Mouse (Mus musculus) liver, embryonic 15.5 days (tissue): ENCODE results near the gene Capn5. TPM values are rescaled to one million over a fixed set of nuclear protein-coding genes. Genes with fewer than 3 reads are reported as not detected.

Experiments used
- ATAC-seq: fragments of 200-750 bp; cut with Nextera tagmentation; 2 replicates; pipeline ENCODE4 v1.8.0; 2017; ENCODE audit warnings: moderate number of reproducible peaks, mild to moderate bottlenecking, moderate library complexity; ENCODE audit not compliant: insufficient read depth
- H3K27ac ChIP-seq: fragments of 300-500 bp; sonication (generic); replicated peaks from 2 replicates; pipeline ENCODE4 v1.5.1; 2015; ENCODE audit warnings: mild to moderate bottlenecking, inconsistent platforms
- H3K27me3 ChIP-seq: fragments of 300-500 bp; sonication (generic); 2 replicates; pipeline ENCODE4 v1.6.1; 2015; ENCODE audit warnings: mild to moderate bottlenecking, inconsistent platforms
- H3K36me3 ChIP-seq: fragments of 300-500 bp; sonication (generic); replicated peaks from 2 replicates; pipeline ENCODE4 v1.6.1; 2015; ENCODE audit warnings: moderate library complexity, mild to moderate bottlenecking, inconsistent platforms
- H3K4me1 ChIP-seq: fragments of 300-500 bp; sonication (generic); replicated peaks from 2 replicates; pipeline ENCODE4 v1.6.1; 2015; ENCODE audit warnings: inconsistent platforms
- H3K4me2 ChIP-seq: fragments of 300-500 bp; sonication (generic); 2 replicates; pipeline ENCODE4 v1.6.1; 2015; ENCODE audit warnings: moderate library complexity, mild to moderate bottlenecking, inconsistent platforms
- H3K4me3 ChIP-seq: fragments of 300-500 bp; sonication (generic); replicated peaks from 2 replicates; pipeline ENCODE4 v1.5.1; 2015; ENCODE audit warnings: mild to moderate bottlenecking, inconsistent platforms
- H3K9ac ChIP-seq: fragments of 300-500 bp; sonication (generic); 2 replicates; pipeline ENCODE4 v1.6.1; 2015; ENCODE audit warnings: moderate library complexity, mild to moderate bottlenecking, inconsistent platforms
- H3K9me3 ChIP-seq: fragments of 300-500 bp; sonication (generic); replicated peaks from 2 replicates; pipeline ENCODE4 v1.6.1; 2016; ENCODE audit warnings: inconsistent platforms
- WGBS: fragments of 180-500 bp; shearing (Covaris S2); methylation state at CpG from one replicate; pipeline ENCODE4 v1.1.7; 2015; ENCODE audit warnings: mixed read lengths; ENCODE audit not compliant: insufficient replicate concordance; 5-methylcytosine and 5-hydroxymethylcytosine counted together
- polyA plus RNA-seq: library from polyadenylated mRNA; unstranded; fragments of >200 nt; fragmentation: Nextera tagmentation; extraction: Ambion mirVana; gene quantifications from 2 replicates; pipeline ENCODE4 v1.2.1, GENCODE M21; 2015

Capn5 gene
- polyA plus RNA-seq, 1 experiment from 2014 or later = 14.3 TPM

GRCm38 (mm10) chr7:98111233-98111632 is 66.8 kb downstream of the Capn5 start:
- H3K9me3 ChIP-seq = no peaks in the 10 kb centered on the region
- H3K36me3 ChIP-seq = no peaks in the 10 kb centered on the region
- H3K4me2 ChIP-seq = no peak overlapping the region
- H3K4me3 ChIP-seq = no peak overlapping the region
- no peak for ATAC-seq
- H3K9ac ChIP-seq = no peak overlapping the region
- H3K4me1 ChIP-seq = no peaks in the 10 kb centered on the region; the same call in 1 of the 2 replicates
- peaks cover 38% of the 10 kb centered on the region for H3K27me3 ChIP-seq
- no peak overlapping the region for H3K27ac ChIP-seq
- WGBS = 12% methylated on average over 25 of the region's 25 CpGs

GRCm38 (mm10) chr7:98109771-98110170 is 68.3 kb downstream of the Capn5 start:
- Histone ChIP-seq H3K27me3 (peaks cover 38% of the 10 kb centered on the region), H3K4me1 (no peaks in the 10 kb centered on the region), H3K36me3 (no peaks in the 10 kb centered on the region), H3K9me3 (no peaks in the 10 kb centered on the region), H3K4me2 (no peak overlapping the region), H3K4me3 (no peak overlapping the region), H3K9ac (no peak overlapping the region), H3K27ac (no peak overlapping the region)
- 67% methylated on average over 4 of the region's 4 CpGs for WGBS
- ATAC-seq = no peak

- H3K4me3 ChIP-seq = no peak overlapping the region
- no peak overlapping the region for H3K4me2 ChIP-seq
- peaks cover 38% of the 10 kb centered on the region for H3K27me3 ChIP-seq
- no peaks in the 10 kb centered on the region for H3K36me3 ChIP-seq
- H3K9ac ChIP-seq = no peak overlapping the region
- no peak for ATAC-seq
- H3K27ac ChIP-seq = no peak overlapping the region
- peaks cover 7% of the 10 kb centered on the region for H3K4me1 ChIP-seq
- H3K9me3 ChIP-seq = no peaks in the 10 kb centered on the region
- whole genome bisulfite sequencing = 62% methylated on average over 16 of the region's 16 CpGs
These were observed 69.2 kb downstream of the Capn5 start for GRCm38 (mm10) chr7:98108636-98109430.

GRCm38 (mm10) chr7:98106272-98106671 is 71.8 kb downstream of the Capn5 start:
- Histone ChIP-seq H3K4me1 (peaks cover 18% of the 10 kb centered on the region), H3K9me3 (no peaks in the 10 kb centered on the region), H3K27ac (no peak overlapping the region), H3K9ac (no peak overlapping the region), H3K27me3 (peaks cover 17% of the 10 kb centered on the region), H3K4me2 (peak overlapping the region; percentile 47), H3K36me3 (no peaks in the 10 kb centered on the region), H3K4me3 (no peak overlapping the region)
- no peak for ATAC-seq
- WGBS = 71% methylated on average over 7 of the region's 7 CpGs

GRCm38 (mm10) chr7:98104481-98105435 is 73.3 kb downstream of the Capn5 start:
- H3K36me3 ChIP-seq = no peaks in the 10 kb centered on the region
- peak overlapping the region; percentile 21 for H3K4me3 ChIP-seq
- H3K4me2 ChIP-seq = peak overlapping the region; percentile 47
- H3K27me3 ChIP-seq = peaks cover 2% of the 10 kb centered on the region; the same call in 1 of the 2 replicates
- ATAC-seq = peak; percentile 77
- 46% methylated on average over 16 of the region's 16 CpGs for WGBS
- peak overlapping the region; percentile 81 for H3K27ac ChIP-seq
- peaks cover 18% of the 10 kb centered on the region for H3K4me1 ChIP-seq
- no peaks in the 10 kb centered on the region for H3K9me3 ChIP-seq
- H3K9ac ChIP-seq = no peak overlapping the region

GRCm38 (mm10) chr7:98103942-98104292 is 74.2 kb downstream of the Capn5 start:
- 54% methylated on average over 5 of the region's 5 CpGs for WGBS
- Histone ChIP-seq H3K27me3 (no peaks in the 10 kb centered on the region), H3K9ac (no peak overlapping the region)

GRCm38 (mm10) chr7:98103002-98103941 is 74.8 kb downstream of the Capn5 start:
- 17% methylated on average over 15 of the region's 26 CpGs for WGBS
- Histone ChIP-seq H3K27ac (peak overlapping the region; percentile 81), H3K4me1 (peaks cover 18% of the 10 kb centered on the region), H3K9ac (peak overlapping the region; percentile 43; the same call in 1 of the 2 replicates), H3K27me3 (no peaks in the 10 kb centered on the region), H3K36me3 (no peaks in the 10 kb centered on the region), H3K4me3 (peak overlapping the region; percentile 49), H3K4me2 (peak overlapping the region; percentile 67), H3K9me3 (no peaks in the 10 kb centered on the region)
- no peak for ATAC-seq

More at GRCm38 (mm10) chr7:98103942-98104292, 74.2 kb downstream of the Capn5 start:
- no peaks in the 10 kb centered on the region for H3K36me3 ChIP-seq
- no peak overlapping the region for H3K4me3 ChIP-seq
- no peak overlapping the region for H3K4me2 ChIP-seq
- no peaks in the 10 kb centered on the region for H3K9me3 ChIP-seq
- H3K4me1 ChIP-seq = peaks cover 18% of the 10 kb centered on the region
- ATAC-seq = no peak
- H3K27ac ChIP-seq = peak overlapping the region; percentile 81

GRCm38 (mm10) chr7:98102488-98102887 is 75.6 kb downstream of the Capn5 start:
- Histone ChIP-seq H3K4me3 (peak overlapping the region; percentile 49; the same call in 1 of the 2 replicates), H3K27ac (peak overlapping the region; percentile 72)
- ATAC-seq = no peak

GRCm38 (mm10) chr7:98097557-98097956 is 80.5 kb downstream of the Capn5 start:
- Histone ChIP-seq H3K4me1 (peaks cover 1% of the 10 kb centered on the region), H3K36me3 (0 out of 2 replicates have a peak, but pooled peaks cover 8% of the 10 kb centered on the region), H3K27me3 (no peaks in the 10 kb centered on the region), H3K27ac (no peak overlapping the region), H3K9ac (no peak overlapping the region), H3K9me3 (no peaks in the 10 kb centered on the region), H3K4me2 (no peak overlapping the region), H3K4me3 (no peak overlapping the region)
- ATAC-seq = no peak
- 83% methylated on average over 8 of the region's 8 CpGs for WGBS

More at GRCm38 (mm10) chr7:98102488-98102887, 75.6 kb downstream of the Capn5 start:
- no peak overlapping the region; the same call in 1 of the 2 replicates for H3K9ac ChIP-seq
- H3K36me3 ChIP-seq = no peaks in the 10 kb centered on the region
- no peaks in the 10 kb centered on the region for H3K9me3 ChIP-seq
- peak overlapping the region; percentile 67; the same call in 1 of the 2 replicates for H3K4me2 ChIP-seq
- peaks cover 18% of the 10 kb centered on the region for H3K4me1 ChIP-seq
- H3K27me3 ChIP-seq = no peaks in the 10 kb centered on the region
- WGBS = 84% methylated on average over 11 of the region's 11 CpGs

GRCm38 (mm10) chr7:98095852-98096251 is 82.2 kb downstream of the Capn5 start:
- 81% methylated on average over 4 of the region's 4 CpGs for WGBS
- 0 out of 2 replicates have a peak, but pooled peaks cover 8% of the 10 kb centered on the region for H3K36me3 ChIP-seq
- no peak overlapping the region for H3K27ac ChIP-seq
- no peaks in the 10 kb centered on the region for H3K4me1 ChIP-seq
- no peak overlapping the region for H3K4me3 ChIP-seq
- no peaks in the 10 kb centered on the region for H3K27me3 ChIP-seq
- H3K9me3 ChIP-seq = no peaks in the 10 kb centered on the region
- H3K9ac ChIP-seq = no peak overlapping the region
- no peak for ATAC-seq
- no peak overlapping the region for H3K4me2 ChIP-seq
